Mouse (Mus musculus) stomach, postnatal 0 days (tissue): ENCODE measurements around the gene Rxrg.

Source experiments
- CTCF ChIP-seq: IDR thresholded peaks from 2 replicates; pipeline ENCODE4 v1.5.1; 2016; ENCODE audit warnings: antibody characterized with exemption, low read depth, mild to moderate bottlenecking, moderate library complexity
- EP300 ChIP-seq: optimal IDR thresholded peaks from 2 replicates; pipeline ENCODE3; 2016; ENCODE audit warnings: antibody characterized with exemption

DNA sequence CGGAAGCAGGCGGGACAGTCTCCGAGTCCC is 90.9 kb downstream of the Rxrg start, which contains the start of gene Lmx1a:
- no peak for TF ChIP-seq EP300
- TF ChIP-seq CTCF, result no peak
